Mouse (Mus musculus) embryo, embryonic 9.5 days (tissue): Measurements from ENCODE around the gene Gtse1.

ENCODE experiments used
- DNase-seq: peaks from one replicate; pipeline ENCODE4 v3.0.0-alpha.2; 2017; ENCODE audit errors: extremely low spot score

Gene Gtse1

DNA sequence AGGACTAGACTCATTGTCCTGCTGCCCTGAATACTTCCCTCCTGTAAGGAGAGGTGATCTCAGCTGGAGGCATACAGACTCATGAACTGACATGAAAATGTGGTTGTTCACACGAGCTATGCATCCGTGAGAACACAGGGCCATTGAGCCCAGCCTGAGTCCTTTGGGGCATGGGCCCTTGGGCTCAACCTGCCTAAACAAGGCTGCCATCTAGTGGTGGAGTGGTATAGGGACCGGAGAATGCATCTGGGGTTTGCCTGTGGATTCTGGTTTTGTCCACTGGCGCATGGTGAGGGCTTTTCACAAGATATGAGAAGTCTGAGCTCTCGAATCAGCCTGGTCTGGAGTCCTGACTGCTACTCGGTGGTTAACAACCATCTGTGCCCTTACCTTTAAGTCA lies 8.2 kb downstream of the Gtse1 start:
- peak; percentile 62 for DNase-seq

DNA sequence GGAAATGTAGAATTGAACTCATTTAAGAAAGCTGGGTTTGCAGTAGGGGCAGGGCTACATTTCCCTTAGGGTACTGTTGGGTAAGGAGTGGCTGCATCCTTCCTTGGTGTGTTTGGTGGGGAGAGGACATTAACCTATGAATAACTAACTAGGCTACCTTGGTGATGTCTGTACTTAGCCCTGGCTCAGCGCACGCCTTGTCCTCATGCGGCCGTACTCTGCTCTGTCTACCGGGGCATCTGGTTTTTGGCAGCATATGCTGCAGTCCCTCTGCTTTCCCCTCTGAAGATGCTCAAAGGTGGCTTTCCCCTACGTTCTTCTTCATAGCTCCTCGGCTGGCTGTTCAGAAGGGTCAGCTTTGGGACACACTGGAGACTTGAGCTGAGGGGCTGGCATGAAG lies 17.8 kb downstream of the Gtse1 start:
- DNase-seq = no peak

DNA sequence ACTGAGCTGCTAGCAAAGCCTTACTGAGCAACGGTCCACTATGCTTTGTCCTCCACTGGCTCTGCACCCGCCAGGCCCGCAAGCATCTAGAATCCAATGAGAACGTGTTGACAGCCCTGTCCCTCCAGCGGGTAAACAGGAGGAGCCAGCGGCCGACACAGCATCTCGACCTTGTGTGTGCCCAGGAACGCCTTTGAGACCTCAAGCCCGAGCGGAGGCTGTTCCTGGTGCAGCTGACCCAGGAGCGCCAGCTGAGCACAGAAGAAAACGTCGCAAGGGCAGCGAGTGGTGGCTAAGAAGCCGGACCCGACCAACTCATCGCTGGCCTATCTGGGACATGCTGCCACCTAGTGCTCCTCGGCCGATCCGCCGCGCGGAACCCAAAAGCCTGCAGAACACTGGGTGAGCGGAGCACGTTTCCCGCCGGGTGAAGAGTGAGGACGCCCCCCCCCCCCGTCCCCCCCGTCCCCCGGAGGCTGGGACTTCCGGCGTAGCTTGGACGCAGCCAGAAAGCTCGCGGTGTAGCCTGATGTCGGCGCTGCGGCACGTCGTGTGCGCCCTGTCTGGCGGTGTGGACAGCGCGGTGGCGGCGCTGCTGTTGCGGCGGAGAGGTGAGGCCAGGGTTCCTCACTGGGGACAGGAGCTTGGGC lies 19.4 kb downstream of the Gtse1 start, which contains the start of gene Trmu:
Gene Trmu (plus strand): TSS at position 465 of the 650 bp plus-strand sequence.
- peak; percentile 96 for DNase-seq

DNA sequence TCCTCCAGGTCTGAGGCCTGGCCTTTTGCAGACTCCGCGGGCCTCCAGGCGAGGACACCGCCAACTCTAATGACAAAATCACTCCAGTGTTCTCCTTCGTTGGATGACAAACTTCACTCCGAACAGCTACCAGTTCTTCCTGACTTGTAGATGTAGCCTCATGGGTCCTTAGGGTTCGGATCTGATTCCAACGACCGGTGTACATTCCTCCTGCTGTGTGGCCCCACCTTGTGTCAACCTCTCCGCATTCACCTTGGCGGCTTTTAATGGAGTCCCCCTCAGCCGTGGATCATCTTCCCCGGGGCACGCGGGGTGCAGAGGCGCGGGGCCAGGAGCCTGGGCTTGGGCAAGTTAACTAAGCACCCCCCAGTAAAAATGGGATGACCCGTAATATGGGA lies 20.0 kb downstream of the Gtse1 start:
- DNase-seq = no peak

DNA sequence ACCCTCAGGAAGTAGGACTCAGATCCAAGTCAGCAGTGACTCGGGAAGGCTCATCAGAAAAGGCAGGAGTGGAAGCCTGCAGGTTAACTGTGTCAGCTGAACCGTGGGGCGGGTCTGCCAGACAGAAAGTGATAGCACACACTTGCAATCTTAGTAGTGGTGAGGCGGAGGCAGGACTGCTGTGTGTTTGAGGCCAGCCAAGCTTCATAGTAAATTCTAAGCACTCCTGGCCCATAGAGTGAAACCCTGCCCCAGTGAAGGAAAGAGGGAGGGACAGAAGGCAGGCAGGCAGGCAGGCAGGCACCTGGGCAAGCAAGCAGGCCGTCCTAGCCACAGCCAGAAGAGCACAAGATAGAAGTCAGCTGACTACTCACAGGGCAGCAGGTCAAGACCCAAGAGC lies 26.1 kb downstream of the Gtse1 start:
- no peak for DNase-seq

DNA sequence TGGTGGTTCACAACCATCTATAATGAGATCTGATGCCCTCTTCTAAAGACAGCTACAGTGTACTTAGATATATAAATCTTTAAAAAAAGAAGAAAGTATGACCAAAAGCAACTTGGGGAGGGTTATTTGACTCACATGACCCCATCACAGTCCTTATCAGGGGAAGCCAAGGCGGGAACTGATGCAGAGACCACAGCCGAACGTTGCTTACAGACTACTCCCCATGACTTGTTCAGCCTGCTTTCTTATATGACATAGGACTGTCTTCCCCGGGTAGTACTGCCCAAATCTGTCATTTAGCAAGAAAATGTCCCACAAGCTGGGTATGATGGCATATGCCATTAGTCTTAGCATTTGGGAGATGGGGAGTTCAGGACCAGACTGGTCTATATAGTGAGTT lies 29.7 kb downstream of the Gtse1 start:
- no peak for DNase-seq

DNA sequence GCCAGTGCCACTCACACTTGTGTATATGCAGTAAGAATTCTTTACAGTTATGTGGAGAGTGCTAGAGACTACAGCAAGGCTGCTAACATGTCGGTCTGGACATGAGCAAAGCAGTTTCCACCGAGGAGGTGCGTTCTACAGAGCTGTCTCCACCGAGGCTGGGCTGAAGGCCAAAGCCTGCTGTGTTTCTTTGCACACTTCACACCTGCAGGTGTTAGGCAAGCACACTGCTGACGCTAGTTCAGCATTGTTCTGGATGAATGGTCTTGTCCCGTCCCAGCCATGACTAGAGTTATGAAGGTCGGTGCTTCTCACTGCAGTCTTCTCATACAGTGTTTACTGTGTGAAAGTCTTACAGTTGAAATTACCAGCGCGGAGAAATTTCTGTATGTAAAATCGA lies 32.4 kb downstream of the Gtse1 start:
- DNase-seq = no peak

DNA sequence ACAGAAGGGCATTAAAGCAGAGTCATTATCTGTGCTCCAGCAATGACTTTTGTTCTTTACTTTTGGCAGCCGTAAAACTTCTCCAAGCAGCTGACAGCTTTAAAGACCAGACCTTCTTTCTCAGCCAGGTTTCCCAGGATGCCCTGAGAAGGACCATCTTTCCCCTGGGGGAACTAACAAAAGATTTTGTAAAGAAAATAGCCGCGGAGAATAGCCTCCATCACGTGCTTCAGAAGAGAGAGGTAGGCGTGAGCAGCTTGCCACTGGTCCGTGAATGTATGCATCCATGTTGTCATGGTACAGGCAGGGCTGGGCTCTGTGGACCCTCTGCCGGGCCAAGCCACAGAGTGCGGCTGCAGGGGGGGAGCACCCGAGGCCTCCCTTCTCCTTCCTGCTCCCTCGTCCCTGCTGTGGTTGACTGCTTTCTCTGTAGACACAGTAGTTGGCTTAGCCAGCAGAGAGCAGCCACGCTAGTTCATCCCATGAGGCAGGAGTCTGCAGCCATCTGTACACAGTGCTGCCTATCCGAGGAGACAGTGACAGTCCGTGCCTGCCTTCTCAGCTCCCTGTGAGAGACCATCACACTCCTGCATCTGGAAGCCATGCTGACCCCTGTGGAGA lies 33.1 kb downstream of the Gtse1 start:
- DNase-seq = no peak

DNA sequence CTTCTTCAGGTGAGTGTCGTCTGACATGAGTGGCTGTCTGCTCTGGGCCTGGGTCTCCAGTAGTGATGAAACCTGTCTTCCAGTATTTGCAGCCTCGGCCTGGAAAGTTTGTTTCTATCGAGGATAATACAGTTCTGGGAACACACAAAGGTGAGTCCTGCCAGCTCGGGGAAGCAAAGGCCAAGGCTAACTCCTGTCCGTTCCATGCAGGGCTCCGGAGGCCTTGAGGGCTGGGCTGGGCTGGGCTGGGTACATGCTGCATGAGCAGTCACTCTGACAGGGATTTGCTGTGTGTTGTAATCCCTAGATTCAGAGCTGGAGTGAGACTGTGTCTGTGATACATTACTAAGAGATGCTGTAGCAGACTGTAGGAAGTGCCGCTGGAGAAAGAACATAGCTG lies 34.3 kb downstream of the Gtse1 start:
- DNase-seq = no peak

DNA sequence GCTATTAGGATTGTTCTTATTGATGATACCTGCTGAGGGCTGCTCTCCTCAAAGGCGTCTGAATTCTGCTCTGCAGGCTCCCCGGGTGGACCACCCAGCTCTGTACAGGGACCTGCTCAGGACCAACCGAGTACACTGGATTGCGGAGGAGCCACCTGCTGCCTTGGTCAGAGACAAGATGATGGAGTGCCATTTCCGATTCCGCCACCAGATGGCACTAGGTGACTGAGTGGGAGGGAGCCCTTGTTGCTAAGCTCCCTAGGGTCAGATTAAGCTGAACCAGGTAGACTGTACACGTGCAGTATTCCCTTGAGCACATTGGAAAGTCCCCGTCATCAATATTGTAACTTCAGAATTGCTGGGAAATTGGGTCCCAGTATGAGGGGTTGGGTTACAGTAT lies 36.7 kb downstream of the Gtse1 start:
- peak; percentile 80 for DNase-seq

DNA sequence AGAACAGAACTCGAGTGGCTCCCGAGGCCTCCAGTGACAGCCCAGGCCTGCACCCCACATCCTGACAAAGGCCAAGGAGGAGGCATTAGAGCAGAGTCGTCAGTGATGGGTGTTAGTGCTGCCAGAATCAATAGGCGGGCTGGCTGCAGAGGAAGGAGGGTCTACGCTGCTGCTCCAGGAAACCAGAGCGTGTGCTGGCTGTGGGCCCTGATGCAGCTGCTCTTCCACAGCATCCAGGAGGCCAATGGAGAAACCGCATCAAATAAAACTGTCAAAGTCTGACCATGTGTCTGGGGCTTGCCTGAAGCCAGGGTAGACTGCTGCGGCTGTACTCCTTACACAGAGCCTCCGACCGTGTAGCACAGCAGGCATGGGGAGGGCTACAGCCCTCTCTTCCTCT lies 37.6 kb downstream of the Gtse1 start:
- DNase-seq = no peak

DNA sequence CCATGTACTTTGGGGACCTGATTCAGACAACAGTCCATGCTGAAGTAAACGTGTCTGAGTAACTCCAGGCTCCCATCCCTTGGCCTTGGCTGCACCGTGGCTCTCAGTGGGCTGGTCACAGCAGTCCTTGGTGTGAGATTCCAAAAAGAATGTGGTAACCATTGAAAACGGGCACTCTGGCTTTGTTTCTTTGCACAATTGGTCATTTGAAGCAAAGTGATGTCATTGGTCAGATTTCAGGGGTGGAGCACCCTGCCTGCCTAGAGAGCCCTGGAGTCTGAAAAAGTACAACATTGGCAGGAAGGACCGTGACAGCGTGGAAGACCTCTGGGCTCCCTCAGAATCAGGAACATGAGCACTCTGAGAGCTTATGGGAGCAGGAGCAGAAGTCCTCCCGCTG lies 39.9 kb downstream of the Gtse1 start:
- DNase-seq = no peak

DNA sequence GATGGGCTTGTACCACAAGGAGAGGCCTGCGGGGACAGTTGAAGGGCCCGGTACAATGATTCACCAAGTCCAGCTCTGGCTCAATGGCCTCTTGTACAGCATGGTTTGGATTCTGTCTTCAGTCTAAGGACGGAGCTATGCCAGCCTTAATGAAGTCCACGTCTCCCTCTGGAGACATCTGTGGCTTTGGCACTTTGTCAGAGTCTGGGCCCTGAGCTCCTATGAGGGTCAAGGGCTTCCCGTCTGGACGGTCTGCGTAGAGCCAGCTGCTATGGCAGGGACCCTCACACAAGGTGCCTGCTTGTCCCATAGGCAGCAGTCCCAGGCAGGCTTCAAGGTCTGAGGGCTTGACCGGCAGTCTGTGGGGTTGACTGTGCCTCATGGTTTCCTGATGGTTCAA lies 40.8 kb downstream of the Gtse1 start:
- no peak for DNase-seq

DNA sequence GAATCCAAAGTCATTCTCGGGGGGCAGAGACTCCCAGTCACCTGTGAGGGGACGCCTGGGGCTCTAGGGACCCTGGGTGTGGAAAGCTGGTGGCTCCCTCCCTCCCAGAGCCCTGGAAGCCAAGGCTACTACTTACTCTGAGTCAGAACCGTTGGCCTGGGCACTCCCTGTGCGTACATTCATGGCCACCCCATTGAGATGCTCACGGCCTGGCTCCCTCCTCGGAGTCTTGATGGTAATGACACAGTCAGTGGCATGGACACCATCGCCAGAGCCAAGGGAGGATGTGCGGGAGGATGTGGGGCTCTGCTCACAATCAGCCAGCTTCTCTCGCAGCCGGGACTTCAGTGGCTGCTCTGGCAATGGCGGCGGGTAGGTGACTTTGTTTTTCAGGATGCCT lies 41.3 kb downstream of the Gtse1 start:
- no peak for DNase-seq

DNA sequence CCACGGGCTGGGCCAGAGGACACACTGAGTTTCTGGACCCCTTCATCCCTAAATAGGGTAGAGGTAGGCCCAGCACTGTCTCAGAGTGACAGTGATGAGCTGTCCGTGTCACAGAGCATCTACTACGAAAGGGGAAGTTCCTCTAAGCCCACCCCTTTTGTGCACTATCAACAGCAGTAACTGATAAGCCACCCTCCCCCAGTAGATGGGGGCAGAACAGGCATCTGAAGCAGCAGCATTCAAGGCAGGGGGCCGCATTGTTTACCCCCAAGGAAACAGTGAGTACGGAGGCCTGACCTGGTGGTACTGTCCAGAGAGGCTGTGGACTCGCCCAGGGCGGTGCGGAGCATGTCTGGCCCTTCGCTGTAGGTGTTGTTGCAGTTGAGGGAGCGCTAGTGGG lies 43.0 kb downstream of the Gtse1 start:
- no peak for DNase-seq

DNA sequence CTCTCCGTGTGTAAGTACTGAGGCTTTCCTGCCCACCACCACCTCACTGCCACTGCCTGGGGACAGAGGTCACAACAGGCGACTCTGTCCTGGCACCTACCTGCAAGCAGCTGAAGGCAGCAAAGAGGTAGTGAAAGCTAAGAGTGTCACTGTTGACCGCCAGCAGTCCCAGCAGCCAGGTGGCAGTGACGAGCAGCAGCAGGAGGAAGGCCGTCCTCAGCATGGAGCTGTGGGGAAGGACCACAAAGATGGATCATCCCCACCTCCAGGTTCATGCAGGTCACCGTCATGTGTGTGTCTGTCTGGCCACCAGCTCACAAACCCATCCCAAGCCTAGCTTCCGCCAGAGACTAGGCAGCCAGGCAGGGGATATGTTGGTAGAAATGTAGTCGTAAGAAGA lies 44.3 kb downstream of the Gtse1 start:
- DNase-seq = no peak

DNA sequence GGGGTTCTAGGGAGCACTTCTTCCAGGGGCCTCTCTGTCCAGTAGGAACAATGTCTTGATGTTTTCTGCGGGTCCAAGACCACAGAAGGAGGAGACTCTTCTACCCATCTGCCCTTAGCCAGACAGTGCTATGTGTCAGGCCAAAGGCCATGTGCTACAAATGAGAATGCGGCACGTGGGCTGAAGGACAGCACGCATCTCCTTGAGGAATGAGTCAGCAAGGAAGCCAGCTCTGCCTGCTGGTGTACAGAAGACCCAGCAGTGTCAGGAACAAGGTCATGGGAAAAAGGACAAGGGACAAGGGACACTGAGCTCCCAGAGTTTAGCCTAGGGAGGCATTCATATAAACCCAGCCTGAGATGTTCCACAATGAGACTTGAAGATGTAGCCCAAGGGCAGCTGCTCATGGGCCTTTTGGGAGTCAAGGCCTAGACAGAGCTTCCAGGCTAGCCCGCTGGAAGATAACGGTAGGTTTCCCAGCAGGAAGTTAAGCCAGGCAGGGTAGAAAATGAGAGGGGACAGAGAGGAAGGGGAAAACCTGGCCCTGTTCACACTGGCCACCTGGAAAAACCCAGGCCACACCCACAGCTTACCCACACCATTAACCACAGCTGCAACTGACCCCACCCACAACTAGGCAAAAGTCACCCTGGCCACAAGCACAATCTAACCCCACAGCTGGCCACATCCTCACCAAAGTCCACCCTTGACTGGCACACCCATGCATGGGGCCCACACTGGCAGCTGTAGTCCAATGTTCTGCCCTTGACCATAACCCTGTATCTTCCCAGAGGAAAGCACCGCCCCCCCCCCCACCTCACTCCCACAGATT lies 49.3 kb downstream of the Gtse1 start:
- no peak for DNase-seq

DNA sequence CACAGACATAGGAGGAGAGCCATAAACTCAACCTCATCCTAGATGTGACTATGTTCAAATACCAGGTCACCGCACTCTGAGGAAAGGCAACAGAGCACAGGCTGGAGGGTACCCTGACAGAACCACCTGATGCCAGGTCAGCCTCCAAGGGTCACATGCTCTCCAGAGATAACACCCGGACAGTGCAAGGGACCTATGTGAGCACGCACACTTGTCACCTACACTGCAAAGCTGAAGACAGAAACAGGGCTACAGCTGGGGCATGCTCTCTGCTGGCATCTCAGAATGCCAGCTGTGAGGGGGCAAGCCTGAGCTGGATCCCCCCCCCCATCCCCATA lies 49.9 kb downstream of the Gtse1 start:
- no peak for DNase-seq

DNA sequence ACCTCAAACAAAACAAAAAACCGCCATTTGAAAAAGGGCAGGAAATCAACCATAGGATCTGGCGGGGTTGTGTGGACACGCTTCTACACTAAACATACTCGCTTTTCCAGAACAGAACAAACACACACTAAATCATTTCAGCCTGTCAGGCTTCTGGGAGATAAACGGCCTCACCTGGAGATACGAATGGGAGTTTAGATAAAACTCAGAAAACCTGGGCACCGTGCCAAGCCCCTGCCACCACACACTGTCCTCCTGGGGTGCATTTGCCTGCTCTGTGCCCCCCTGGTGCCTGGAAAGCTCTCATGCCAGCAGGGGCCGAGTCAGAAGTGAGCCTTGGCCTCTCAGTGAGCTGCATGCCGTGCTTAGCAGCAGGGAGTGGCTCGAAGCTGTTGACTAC lies 50.4 kb downstream of the Gtse1 start:
- DNase-seq = no peak

DNA sequence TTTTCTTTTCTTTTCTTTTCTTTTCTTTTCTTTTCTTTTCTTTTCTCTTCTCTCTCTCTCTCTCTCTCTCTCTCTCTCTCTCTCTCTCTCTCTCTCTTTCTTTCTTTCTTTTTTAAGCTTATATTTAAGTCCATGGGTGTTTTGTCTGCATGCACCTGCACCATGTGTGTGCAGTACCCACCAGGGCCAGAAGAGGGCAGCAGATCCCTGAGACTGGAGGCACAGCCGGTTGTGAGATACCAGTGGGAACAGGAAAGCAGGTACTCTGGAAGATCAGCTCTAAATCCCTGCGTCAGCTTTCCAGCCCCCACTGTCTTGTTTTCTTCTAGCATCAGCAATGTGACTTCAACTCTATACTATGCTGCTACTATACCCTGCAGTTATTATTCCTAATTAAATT lies 54.1 kb downstream of the Gtse1 start:
- DNase-seq = peak; percentile 85

DNA sequence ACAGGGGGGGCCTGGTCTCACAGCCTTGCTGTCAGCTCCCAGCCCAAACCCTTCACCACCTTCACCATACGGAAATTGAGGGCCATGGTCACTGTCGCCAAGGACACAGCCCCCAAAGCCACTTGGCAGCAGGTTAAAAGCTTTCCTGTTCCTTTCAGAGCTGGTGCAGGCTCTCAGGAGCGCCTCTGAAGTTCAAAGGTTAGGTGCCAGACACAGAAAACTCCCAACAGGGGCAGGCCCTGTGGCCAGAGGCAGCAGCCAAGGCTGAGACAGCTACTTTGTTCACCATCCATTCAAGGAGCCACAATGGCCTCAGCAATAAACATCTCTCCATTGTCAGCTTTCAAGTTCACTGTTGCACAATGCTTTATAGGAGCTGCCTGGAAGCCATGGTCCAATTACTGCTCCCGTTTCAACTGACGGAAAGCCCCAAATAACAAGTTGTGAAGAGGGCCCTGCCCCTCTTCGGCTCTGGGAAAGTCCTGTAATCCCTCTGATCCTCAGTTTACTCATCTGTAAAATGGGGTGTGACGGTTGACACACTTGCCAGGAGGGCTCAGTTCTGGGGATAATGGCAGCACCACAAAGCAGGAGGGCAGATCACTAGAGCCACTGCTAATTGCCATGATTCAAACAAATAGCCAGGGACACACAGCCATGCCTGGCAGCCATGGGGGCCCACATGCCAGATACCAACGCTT lies 59.8 kb downstream of the Gtse1 start:
- DNase-seq = no peak

DNA sequence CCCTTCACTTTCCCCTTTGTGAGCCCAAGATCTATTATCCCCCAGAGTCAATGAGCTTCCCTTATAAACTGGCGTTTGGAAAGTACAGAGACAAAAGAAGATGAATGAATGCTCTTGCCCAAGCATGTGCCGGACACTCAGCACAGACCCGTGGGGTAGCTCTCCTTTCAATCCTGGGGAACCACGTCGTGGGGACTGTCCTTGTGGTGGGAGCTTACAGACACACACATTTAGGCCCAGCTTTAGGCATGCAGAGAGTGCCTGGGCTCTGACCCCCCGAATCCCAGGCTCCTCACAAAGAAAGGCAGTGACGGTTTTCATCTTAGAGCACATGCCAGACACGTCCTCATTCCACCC lies 60.3 kb downstream of the Gtse1 start:
- DNase-seq = no peak

DNA sequence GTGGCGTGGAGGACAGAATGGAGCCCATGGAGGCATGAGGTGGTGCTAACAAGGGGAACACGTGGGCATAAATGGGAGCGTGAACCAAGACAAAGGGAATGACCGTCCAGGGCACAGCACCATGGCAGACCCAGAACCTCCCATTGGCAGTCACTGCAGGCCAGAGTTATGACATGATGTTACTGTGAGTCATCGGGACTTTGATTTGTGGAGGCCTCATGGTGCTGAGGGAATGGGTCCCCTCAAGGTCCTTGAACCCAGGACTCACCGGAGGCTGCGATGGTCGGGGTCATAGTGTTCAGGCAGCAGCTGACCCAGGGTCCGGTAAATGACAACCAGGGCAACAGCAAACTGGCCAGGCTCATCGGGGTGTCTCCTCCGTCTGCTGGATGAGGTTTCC lies 62.3 kb downstream of the Gtse1 start:
- DNase-seq = no peak
